Mouse (Mus musculus) gastrocnemius, postnatal 25 days (tissue): ENCODE measurements around the gene Ttc7b. TPM values are rescaled to one million over a fixed set of nuclear protein-coding genes. Genes with fewer than 3 reads are reported as not detected.

Experiments used
- DNase-seq: peaks from one replicate; pipeline ENCODE4 v3.0.0; 2022
- total RNA-seq, 2 experiments: library from RNA; stranded (reverse); gene quantifications; 1 replicate in 1 of 2; 2 replicates in 1 of 2; pipeline ENCODE4 v1.2.3; 2021

Gene Ttc7b
- total RNA-seq, 2 experiments from 2014 or later = 98.3 to 136 TPM

- no peak for DNase-seq
Observed at GRCm38 (mm10) chr12:100447701-100448277, 72.8 kb downstream of the Ttc7b start.

- DNase-seq = no peak
Observed at GRCm38 (mm10) chr12:100447161-100447560, 73.5 kb downstream of the Ttc7b start.

DNA sequence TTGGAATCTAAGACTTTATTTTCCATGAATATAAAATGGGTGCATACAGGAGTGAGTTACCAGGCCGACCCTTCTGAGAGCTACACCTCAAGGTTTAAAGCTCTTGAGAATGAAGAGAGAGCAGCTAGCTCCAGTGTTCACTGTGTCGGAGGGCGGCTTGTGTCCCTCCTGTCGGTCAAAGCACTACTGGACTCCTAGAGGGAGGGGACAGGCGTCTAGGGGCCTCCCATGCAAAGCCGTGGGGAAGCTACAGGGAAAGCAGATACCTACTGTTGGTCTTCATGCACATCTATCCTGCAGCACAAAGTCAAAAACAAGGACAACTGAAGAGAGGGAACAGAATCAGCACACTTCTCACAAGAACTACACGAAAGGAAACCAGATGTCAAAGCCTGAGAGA is 74.9 kb downstream of the Ttc7b start:
- DNase-seq = no peak

DNA sequence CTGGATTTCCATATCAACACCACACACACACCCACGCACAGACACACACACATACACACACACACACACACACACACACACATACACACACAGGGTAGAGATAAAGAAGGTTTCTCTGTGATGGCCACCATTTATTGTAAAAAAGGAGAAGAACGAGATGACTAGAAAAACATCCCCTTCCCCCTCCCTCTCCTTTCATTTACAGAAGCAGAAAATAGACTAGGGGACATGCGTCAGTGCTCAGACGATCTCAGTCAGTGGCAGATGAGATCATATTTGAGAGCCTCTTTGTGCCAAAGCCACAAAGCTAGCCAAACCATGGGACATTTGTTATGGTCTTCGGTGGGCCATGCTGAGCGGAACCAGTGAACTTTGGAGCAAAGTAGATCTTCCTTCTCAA is 75.4 kb downstream of the Ttc7b start:
- no peak for DNase-seq

DNA sequence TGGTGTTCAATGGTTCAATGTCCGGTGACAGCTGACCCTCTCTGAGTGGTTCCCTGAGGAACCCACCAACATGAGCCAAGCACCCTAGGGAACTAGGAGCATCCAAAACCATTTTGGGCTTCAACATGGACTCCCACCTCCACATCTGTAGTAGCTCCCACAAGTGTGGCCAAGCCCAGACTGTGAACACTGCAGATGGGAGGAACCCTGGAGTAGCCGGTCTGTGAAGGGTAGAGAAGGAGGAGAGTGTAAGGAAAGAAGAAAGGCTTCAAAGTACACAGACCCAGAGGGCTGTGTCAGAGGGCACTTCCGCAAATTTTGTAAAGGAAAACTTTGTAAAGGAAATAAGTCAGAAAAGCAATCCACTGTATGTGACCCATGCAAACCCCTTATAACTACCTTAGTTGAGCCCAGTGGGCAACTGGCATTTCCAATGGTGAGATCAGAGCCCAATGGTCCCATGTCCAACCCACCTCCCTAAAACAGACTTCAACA is 75.9 kb downstream of the Ttc7b start:
- DNase-seq = no peak

DNA sequence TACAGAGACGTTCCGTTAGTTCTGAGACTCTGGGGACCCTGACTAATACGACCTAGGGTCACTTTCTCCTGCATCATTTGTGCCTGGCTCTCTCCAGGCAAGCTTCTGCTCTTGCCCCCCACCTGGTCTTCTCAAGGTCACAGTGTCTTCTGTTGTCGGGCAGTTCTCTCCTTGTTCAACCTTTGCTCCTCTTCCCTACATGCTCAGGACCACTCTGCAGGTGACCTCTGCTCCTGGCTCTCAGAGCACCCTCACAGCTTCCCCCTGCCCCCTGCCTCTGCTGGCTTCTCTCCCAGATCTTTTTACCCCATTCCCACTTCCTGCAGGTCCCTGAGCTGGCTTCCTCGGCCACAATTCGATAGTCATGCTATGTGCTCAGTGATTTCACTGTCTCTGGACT is 77.2 kb downstream of the Ttc7b start:
- no peak for DNase-seq

DNA sequence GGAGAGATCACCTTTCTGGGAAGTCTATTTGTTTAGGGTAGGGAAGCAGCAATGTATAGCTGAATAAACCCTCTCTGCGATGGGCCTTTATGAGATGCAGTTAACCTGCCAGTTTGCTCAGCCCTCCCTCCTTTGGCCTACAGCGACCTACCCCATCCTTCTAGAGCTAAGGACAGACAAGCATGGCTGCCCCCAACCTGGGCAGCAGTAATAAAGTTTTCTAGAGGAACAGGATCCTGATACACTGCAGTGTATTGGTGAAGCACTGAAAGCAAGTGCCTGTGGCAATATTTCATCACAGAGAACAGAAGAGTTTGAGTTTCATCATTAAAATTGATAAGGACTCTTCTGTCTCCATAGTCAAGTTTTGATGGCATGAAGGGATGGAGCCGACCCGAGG is 79.0 kb downstream of the Ttc7b start:
- DNase-seq = no peak

GRCm38 (mm10) chr12:100439883-100440282 is 80.7 kb downstream of the Ttc7b start:
- DNase-seq = no peak

- DNase-seq = no peak
Observed at GRCm38 (mm10) chr12:100439145-100439755, 81.4 kb downstream of the Ttc7b start.

- DNase-seq = no peak
Observed at GRCm38 (mm10) chr12:100438509-100438908, 82.1 kb downstream of the Ttc7b start.

DNA sequence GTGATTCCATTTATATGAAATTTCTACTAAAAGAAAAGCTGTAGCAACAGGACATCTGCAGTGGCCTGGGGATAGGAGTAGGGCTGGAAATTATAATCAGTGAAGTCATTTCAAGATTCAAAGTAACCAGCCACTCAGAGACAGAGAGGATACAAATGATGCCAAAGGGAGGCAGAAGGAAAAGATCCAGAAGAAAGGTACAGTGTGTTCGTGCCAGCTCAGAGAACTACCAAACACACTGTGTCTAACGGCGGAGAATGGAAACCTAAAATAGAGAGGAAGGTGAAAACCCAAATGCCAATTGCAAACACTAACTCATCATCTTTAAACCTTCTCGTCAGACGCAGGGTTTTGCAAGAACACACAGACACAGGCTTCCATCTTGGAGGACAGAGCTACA is 82.8 kb downstream of the Ttc7b start:
- DNase-seq = no peak

GRCm38 (mm10) chr12:100435763-100436162 is 84.9 kb downstream of the Ttc7b start:
- no peak for DNase-seq

DNA sequence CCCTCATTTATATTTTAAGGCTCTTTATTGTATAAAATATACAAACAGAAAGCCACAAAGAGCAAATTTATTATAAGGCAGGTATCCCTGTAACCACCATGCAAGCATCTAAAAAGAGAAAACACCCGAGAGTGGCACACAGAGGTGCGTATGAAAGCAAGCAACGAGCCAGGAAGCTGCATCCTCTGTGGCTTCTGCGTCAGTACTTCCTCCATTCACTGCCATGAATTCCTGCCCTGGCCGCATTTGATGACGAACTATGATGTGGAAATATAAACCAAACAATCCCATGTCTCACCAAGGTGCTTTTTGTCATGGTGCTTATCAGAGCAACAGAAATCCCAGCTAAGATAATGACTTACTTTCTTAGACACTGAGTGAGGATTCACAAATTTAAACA is 88.8 kb downstream of the Ttc7b start:
- DNase-seq = no peak

DNA sequence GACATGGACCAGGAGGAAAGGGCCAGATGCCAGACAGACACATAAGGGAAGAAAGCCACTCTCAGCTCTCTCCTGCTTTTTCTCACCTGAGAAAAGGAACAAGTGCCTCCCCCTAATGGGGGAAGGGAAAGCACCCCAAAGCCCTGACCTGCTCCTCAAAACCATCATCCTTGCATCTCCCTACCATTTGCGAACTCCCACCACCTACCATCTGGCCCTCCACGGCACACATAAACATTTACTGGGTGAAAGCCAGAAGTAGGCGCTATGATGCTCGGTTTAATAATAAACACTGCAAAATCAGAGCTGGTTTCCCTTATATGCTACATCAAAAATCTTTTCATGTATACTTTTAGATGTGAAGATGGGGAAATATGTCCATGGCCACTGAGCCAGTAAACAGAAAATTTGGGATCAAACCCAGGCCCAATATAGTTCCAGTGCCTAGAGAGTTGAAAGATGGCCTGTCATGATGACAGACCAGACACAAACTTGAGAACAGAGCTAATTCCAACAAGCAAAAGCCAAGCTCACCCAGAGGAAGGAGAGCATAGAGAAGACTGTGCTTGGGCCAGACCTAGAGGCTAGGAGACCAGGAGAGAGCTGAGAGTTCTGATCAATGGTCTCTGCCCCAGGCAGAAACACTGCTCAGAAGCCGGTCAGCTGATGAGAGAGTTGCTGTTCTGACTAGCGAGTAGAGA is 91.1 kb downstream of the Ttc7b start:
- no peak for DNase-seq

DNA sequence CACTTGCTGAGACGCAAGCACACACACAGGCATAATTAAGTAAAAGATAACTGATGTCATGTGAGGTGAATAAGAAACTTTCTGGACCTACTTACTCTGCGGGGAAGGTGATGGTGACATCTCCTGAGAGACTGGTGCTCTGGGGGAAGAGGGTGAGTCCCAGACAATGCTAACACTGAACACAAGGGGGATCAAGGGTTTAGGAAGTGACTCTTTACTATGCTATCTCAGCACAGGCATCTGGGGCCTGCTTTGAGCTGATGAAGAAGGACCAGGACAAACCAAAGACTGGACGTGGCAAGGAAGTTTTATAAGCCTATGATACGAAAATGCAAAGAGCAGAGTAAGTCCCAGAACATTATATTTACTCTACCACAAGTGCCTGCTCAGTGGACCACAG is 92.4 kb downstream of the Ttc7b start:
- no peak for DNase-seq

DNA sequence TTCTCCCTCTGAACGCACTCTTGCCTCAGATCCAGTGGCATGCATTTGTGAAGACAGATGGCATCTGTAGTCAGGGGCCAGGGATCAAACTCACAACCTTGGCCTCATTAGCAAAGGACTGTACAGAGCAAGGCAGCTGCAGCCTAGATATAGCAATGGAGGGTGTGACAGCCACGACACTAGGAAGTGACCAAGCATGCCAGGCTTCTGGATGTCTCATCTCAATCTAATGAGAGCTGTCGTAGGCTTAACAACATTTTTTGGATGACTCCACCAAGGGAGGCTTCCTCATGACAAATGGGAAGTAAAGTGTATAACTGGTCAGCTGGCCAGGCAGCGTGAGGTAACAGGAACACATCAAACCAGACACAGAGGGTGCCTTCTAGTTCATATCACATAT is 94.4 kb downstream of the Ttc7b start:
- DNase-seq = no peak

- no peak for DNase-seq
Observed at GRCm38 (mm10) chr12:100425028-100425427, 95.6 kb downstream of the Ttc7b start.

- DNase-seq = no peak
Observed at GRCm38 (mm10) chr12:100422286-100422820, 98.3 kb downstream of the Ttc7b start.

GRCm38 (mm10) chr12:100421538-100421937 is 99.1 kb downstream of the Ttc7b start:
- DNase-seq = peak; percentile 49

- no peak for DNase-seq
Observed at GRCm38 (mm10) chr12:100420903-100421302, 99.7 kb downstream of the Ttc7b start.

GRCm38 (mm10) chr12:100419946-100420874 is 100.4 kb downstream of the Ttc7b start:
- no peak for DNase-seq

- DNase-seq = no peak
Observed at GRCm38 (mm10) chr12:100415802-100416201, 104.8 kb downstream of the Ttc7b start.
